Mouse (Mus musculus) urinary bladder, adult 2 months (tissue): Measurements from ENCODE around the gene Trmt13. TPM values are rescaled to one million over a fixed set of nuclear protein-coding genes. Genes with fewer than 3 reads are reported as not detected.
"Not testable (repeated sequence)": the region's sequence is repeated elsewhere in the genome, so short reads cannot be mapped to it uniquely, and the experiment has no call there.

Experiments used
- DNase-seq: peaks from one replicate; pipeline ENCODE4 v3.0.0; 2022; ENCODE audit warnings: low spot score
- polyA plus RNA-seq: library from polyadenylated mRNA; depleted of rRNA; stranded (reverse); fragments of >200 nt; gene quantifications from 2 replicates; pipeline ENCODE4 v1.2.3, GENCODE M21; 2012; rRNA removed

Trmt13 gene
- polyA plus RNA-seq, result 23.2 and 23.3 TPM in 2 replicates

GRCm38 (mm10) chr3:116614295-116614892, at the start of gene Trmt13:
Gene Trmt13, minus strand, starts transcription at chr3:116614587.
- no peak for DNase-seq

- peak; percentile 96 for DNase-seq
Observed at GRCm38 (mm10) chr3:116662463-116662863, 48.1 kb upstream of the Trmt13 start, which contains the start of gene Mfsd14a. Gene Mfsd14a, minus strand, starts transcription at chr3:116662677.

GRCm38 (mm10) chr3:116661870-116662414, 47.6 kb upstream of the Trmt13 start:
- DNase-seq, result no peak

- no peak for DNase-seq
Observed at GRCm38 (mm10) chr3:116661288-116661869, 47.0 kb upstream of the Trmt13 start.

- no peak for DNase-seq
Observed at GRCm38 (mm10) chr3:116659856-116660430, 45.6 kb upstream of the Trmt13 start.

- no peak for DNase-seq
Observed at GRCm38 (mm10) chr3:116658928-116659565, 44.7 kb upstream of the Trmt13 start.

DNA sequence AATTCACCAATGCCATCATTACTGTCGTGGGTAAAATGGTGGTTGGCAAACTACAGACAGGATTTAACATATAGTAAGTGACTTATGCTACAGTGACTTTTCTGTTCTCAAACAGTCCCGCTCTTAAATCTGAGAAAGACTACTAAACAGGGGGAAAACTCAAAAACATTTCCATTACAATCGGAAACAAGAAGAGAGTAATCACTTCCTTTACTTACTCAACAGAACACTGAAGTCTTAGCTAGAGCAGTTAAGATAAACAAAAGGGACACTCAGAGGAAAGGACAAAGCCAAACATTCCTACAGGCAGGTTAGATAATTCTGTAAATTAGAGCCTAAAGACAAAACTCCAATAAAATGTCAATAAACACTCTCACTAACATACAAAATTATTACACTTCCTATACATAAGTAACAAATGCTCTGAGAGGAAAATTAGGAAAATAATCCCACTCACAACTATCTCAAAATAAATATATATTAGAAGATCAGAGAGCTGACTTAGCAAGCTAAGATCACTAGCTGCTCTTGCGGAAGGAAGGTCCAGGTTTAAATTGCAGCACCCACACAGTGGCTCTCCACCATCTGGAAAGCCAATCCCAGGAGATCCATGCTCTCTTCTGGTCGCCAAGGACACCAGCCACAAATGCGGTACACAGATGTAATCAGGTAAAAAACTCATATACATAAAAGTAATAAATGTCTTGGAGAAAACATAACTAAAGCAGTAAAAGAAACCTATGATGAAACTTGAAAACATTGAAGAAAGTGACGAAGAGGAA, 42.0 kb upstream of the Trmt13 start:
- no peak for DNase-seq

DNA sequence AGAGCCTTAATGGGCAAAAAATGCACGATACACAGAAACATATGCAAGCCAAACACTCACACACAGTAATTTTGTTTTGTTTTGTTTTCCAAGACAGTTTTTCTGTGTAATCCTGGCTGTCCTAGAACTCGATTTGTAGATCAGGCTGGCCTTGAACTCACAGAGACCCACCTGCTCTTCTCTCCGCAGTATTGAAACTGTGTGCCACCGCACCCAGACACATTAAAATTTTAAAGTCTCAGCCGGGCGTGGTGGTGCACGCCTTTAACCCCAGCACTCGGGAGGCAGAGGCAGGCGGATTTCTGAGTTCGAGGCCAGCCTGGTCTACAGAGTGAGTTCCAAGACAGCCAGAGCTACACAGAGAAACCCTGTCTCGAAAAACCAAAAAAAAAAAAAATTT, 39.7 kb upstream of the Trmt13 start:
- DNase-seq, result not testable (repeated sequence)

- DNase-seq, result no peak
Observed at GRCm38 (mm10) chr3:116653278-116653945, 39.0 kb upstream of the Trmt13 start.

DNA sequence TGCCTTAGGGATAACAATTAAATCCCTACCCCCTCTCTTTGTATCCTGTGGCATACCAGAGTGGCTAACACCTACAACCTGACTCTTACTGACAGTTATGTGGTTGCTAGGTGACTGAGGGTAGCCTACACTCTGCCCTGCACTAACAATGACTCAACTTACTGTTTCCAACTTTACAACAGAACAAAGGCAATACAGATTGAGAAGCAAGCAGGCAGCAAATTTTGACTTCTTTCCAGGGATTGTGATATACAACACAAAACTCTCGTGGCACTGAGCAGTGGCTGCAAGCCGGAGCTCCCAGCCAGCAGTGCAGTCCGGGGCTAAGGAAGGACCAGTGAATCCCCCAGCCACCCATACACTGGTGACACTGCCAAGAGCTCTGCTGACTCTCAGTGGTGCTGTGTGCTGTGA, 37.7 kb upstream of the Trmt13 start:
- no peak for DNase-seq

GRCm38 (mm10) chr3:116650698-116651097, 36.3 kb upstream of the Trmt13 start:
- no peak for DNase-seq

GRCm38 (mm10) chr3:116648805-116649204, 34.4 kb upstream of the Trmt13 start:
- no peak for DNase-seq

GRCm38 (mm10) chr3:116646387-116646786, 32.0 kb upstream of the Trmt13 start:
- no peak for DNase-seq

- no peak for DNase-seq
Observed at GRCm38 (mm10) chr3:116642373-116642772, 28.0 kb upstream of the Trmt13 start.

DNA sequence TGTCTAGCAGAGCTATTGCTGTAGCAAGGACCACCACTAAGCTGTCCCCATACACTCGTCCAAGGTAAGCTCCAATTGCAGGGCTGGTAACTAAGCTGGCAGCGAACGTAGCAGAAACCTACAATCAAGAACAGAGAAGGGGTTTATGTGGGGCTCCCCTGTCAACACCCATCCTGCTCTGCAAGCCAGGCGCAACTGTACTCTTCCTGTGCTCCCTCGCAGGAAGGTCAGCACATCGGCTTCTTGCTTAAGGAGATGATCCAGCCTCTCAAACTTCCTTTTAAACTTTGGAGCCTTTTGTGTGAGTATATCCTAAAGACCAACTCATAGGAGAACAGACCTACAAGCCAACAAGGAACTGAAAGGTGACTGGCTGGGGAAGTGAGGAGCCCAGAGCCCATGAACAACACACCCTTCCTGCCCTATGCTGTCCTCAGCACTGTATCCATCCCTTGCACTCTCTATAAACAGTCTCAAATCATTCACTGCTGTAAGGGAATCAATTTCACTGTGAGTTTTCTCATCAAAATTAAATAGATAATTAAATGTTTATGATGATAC, 27.5 kb upstream of the Trmt13 start:
- no peak for DNase-seq

DNA sequence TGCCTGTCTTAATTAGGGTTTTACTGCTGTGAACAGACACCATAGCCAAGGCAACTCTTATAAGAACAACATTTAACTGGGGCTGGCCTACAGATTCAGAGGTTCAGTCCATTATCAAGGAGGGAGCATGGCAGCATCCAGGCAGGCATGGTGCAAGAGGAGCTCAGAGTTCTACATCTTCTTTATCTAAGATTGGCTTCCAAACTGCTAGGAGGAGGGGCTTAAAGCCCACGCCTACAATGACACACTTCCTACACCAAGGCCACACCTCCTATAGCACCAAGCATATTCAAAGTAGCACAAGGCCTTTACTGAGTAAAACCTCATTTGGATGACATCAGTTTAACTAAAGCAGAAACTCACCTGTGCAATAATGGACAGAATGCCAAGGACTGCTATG, 25.6 kb upstream of the Trmt13 start:
- no peak for DNase-seq

- no peak for DNase-seq
Observed at GRCm38 (mm10) chr3:116638572-116638971, 24.2 kb upstream of the Trmt13 start.

GRCm38 (mm10) chr3:116637693-116638476, 23.5 kb upstream of the Trmt13 start:
- DNase-seq, result no peak

DNA sequence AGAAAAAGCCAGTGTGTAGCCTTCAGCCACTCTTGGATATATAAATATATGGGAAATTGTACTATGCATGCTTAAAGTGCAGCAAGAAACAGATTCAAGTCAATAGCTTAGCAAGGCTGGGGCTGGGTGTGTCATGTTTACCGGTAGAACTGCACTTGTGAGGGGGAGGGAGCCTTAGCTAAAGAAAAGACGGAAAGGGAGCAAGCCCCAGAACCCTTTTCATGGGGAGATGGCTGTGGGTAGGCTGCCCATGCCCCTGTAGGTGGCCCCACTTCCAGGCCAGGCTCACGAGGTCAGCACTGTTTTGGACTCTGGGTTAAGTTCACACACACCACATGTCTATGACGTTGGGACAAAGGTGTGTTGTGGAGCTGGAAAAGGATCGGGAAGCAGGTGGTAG, 21.4 kb upstream of the Trmt13 start:
- no peak for DNase-seq

DNA sequence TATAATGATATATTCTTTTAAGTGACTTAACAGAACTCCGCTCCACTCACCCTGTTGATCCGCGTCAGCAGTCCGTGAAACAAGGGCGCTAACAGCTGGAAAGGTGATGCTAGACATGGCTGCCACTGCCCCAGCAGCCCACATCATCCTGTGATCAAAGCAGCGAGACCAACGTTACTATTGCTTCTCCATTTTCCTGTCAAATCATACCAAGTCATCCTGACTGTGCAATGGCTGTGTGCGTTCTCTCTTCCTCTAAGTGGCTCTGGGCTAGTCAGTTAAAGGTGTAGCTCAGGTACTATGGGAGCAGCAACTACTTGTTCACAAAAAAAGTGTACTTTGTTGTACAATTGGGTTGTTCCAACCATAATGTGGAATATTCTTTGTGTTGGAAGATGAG, 20.5 kb upstream of the Trmt13 start:
- no peak for DNase-seq
